9 mouse cellular contexts compared by ENCODE assay signal in the genomic region with DNA sequence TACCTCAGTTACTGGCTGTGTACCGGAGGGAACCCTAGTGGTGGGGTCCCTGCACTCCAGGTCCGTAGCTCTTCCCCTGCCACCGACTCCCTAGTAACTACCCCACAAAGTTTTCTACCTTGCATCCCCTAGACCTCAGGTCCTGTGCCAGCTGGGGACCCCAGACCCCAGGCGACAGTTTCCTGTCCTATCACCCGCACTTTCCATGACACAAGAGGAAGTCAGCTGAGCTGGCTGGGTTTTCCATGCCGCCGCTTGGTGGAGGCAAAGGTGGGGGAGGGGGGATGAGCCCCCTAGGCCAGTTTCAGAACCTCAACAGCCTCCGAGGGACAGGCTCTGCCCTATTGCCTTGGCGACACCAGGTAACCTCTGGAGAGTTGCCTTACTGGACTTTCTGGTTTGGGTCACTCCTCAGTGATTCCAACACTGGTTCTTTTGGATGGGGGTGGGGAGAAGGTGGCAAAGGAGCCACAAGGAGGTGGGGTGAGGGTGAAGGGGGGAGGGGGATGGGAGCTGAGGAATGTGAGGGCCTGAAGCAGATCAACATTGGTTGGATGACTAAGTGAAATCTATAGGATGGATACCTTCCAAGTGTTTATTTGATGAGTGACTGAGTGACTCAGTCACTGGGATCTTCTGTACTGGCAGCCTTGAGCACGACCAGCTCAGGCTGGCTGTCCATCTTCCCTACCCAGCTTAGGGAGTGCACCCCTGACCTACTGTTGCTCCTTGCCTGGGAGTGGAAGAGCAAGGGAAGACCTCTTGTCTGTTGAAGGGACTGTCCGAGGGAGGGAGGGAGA. TPM values are rescaled to one million over a fixed set of nuclear protein-coding genes. Genes with fewer than 3 reads are reported as not detected.
A peak's percentile ranks its signal among the peaks of the same experiment; 100 is the strongest.
DNase-seq lines count a peak whose midpoint lies in the region; ATAC-seq and TF ChIP-seq lines count a peak whose summit lies in the region.
"Had no signal": no experiment of that assay in that cellular context is flagged by ENCODE, and none has a peak within 500 bp of the region (broad histone marks: within the 10 kb centered on the region; RNA-seq: fewer than 3 reads in every experiment).

No protein-coding gene starts in this region.

- TF ChIP-seq CTCF in intestine, postnatal 0 days (IDR thresholded peaks at IDR 0.05; ENCODE audit: low read depth), result no peak

- H3K4me1 ChIP-seq in liver, embryonic 12.5 days, result 0 out of 2 replicates have a peak, but pooled peaks cover 7% of the 10 kb centered on the region
- H3K4me1 ChIP-seq in intestine, postnatal 0 days (replicated peaks; ENCODE audit: control insufficient read depth, insufficient read depth, low read length), result no peaks in the 10 kb centered on the region

- H3K4me2 ChIP-seq in liver, embryonic 12.5 days, result no peak overlapping the region
- H3K4me2 ChIP-seq in intestine, postnatal 0 days (replicated peaks; ENCODE audit: low read depth), result no peak overlapping the region

- no peaks in the 10 kb centered on the region for H3K36me3 ChIP-seq in liver, embryonic 12.5 days
- H3K36me3 ChIP-seq in intestine, postnatal 0 days (ENCODE audit: control insufficient read depth, insufficient read depth), result no peaks in the 10 kb centered on the region

- H3K27ac ChIP-seq in liver, embryonic 12.5 days, result no peak overlapping the region
- H3K27ac ChIP-seq in intestine, postnatal 0 days (ENCODE audit: low read depth, low read length), result no peak overlapping the region

- 15% methylated on average over 11 of the region's 11 CpGs for WGBS in liver, embryonic 12.5 days (ENCODE audit: insufficient replicate concordance)
- WGBS in intestine, postnatal 0 days, result 27% methylated on average over 11 of the region's 11 CpGs

- H3K9ac ChIP-seq in liver, embryonic 12.5 days, result no peak overlapping the region
- H3K9ac ChIP-seq in intestine, postnatal 0 days (ENCODE audit: low read depth, low read length), result no peak overlapping the region

- peak; percentile 13 for DNase-seq in liver
- DNase-seq in kidney, postnatal 14 days, result peak; percentile 55
- peak; percentile 85 for DNase-seq in thymus, postnatal 0 days (ENCODE audit: low spot score)
- DNase-seq: gastrocnemius, postnatal 14 days had no signal

- no peak overlapping the region for H3K4me3 ChIP-seq in liver, embryonic 12.5 days
- H3K4me3 ChIP-seq in intestine, postnatal 0 days (ENCODE audit: low read depth, low read length), result no peak overlapping the region

- ATAC-seq in liver, embryonic 12.5 days, result no peak
- ATAC-seq in activated CD4-positive, CD25-positive, alpha-beta regulatory T cell, adult 4 months, result peak; percentile 30
- ATAC-seq in erythroid progenitor cell, adult 5-6 weeks (replicated peaks; ENCODE audit: low FRiP score, poor library complexity, severe bottlenecking), result no peak
- ATAC-seq in intestine, postnatal 0 days, result no peak
- no peak for ATAC-seq in erythroblast, adult 5-6 weeks (replicated peaks; ENCODE audit: low FRiP score, poor library complexity, severe bottlenecking)

- no peaks in the 10 kb centered on the region for H3K27me3 ChIP-seq in liver, embryonic 12.5 days (replicated peaks)
- no peaks in the 10 kb centered on the region for H3K27me3 ChIP-seq in intestine, postnatal 0 days (replicated peaks; ENCODE audit: control insufficient read depth, insufficient read depth, low read length)

- H3K9me3 ChIP-seq in liver, embryonic 12.5 days (replicated peaks), result no peaks in the 10 kb centered on the region
- H3K9me3 ChIP-seq in intestine, postnatal 0 days (ENCODE audit: control insufficient read depth), result no peaks in the 10 kb centered on the region

RNA-seq across cellular contexts. Expression of a gene that starts 2.0 kb away (rescaled TPM):
- 0.24 TPM in 1 of 2 replicates, not detected in the other for polyA plus RNA-seq in liver, embryonic 12.5 days (2016; fragmentation: Nextera tagmentation; extraction: Ambion mirVana)
- 100 to 1,000 TPM; 406 to 482 TPM for polyA plus RNA-seq in activated CD4-positive, CD25-positive, alpha-beta regulatory T cell, adult 4 months (2017; shearing (Covaris generic))
- polyA plus RNA-seq in thymus, postnatal 0 days (2015; fragmentation: Nextera tagmentation; extraction: Ambion mirVana), result 116 and 132 TPM in 2 replicates
- 2.5 and 2.9 TPM in 2 replicates for total RNA-seq in erythroid progenitor cell, adult 5-6 weeks (2015; ENCODE audit: low replicate concordance)
- 0.26 TPM in 1 of 2 replicates, not detected in the other for total RNA-seq in erythroid progenitor cell, adult 5-6 weeks (2017; ENCODE audit: low replicate concordance)
- polyA plus RNA-seq in intestine, postnatal 0 days (2015; fragmentation: Nextera tagmentation; extraction: Ambion mirVana), result 0.12 and 0.18 TPM in 2 replicates
- not detected in 2 replicates for total RNA-seq in erythroblast, adult 5-6 weeks (2015; ENCODE audit: low replicate concordance)
- 0.17 TPM in 1 of 2 replicates, not detected in the other for total RNA-seq in erythroblast, adult 5-6 weeks (2017; ENCODE audit: low replicate concordance)
- total RNA-seq: gastrocnemius, postnatal 14 days had no signal

RNA-seq across cellular contexts. Expression of a gene that starts 52.3 kb away (rescaled TPM):
- polyA plus RNA-seq in liver, embryonic 12.5 days (2016; fragmentation: Nextera tagmentation; extraction: Ambion mirVana), result 14.5 and 14.8 TPM in 2 replicates
- polyA plus RNA-seq in activated CD4-positive, CD25-positive, alpha-beta regulatory T cell, adult 4 months (2017; shearing (Covaris generic)), result 10 to 100 TPM; 11.1 to 13.2 TPM
- polyA plus RNA-seq in thymus, postnatal 0 days (2015; fragmentation: Nextera tagmentation; extraction: Ambion mirVana), result 14.6 and 19.3 TPM in 2 replicates
- total RNA-seq in erythroid progenitor cell, adult 5-6 weeks (2015; ENCODE audit: low replicate concordance), result 10.8 and 26.0 TPM in 2 replicates
- 3.3 and 6.0 TPM in 2 replicates for total RNA-seq in erythroid progenitor cell, adult 5-6 weeks (2017; ENCODE audit: low replicate concordance)
- polyA plus RNA-seq in intestine, postnatal 0 days (2015; fragmentation: Nextera tagmentation; extraction: Ambion mirVana), result 31.3 and 32.2 TPM in 2 replicates
- 7.9 and 8.6 TPM in 2 replicates for total RNA-seq in erythroblast, adult 5-6 weeks (2015; ENCODE audit: low replicate concordance)
- 2.9 and 4.7 TPM in 2 replicates for total RNA-seq in erythroblast, adult 5-6 weeks (2017; ENCODE audit: low replicate concordance)

Comparison
In these comparisons a context has a peak if more than half of its experiments do, and no peak if none do; other contexts are left out.
1. DNase-seq: peak in every context shown above with its lines; median percentile 85 in thymus, postnatal 0 days; 55 in kidney, postnatal 14 days; 13 in liver.
2. RNA of a gene that starts 2.0 kb away (polyA plus RNA-seq): 406 to 482 TPM in activated CD4-positive, CD25-positive, alpha-beta regulatory T cell, adult 4 months and 116 to 132 TPM in thymus, postnatal 0 days; 0.12 to 0.18 TPM in intestine, postnatal 0 days and 0.24 TPM in liver, embryonic 12.5 days; every median in the first group is over 10 times any median in the second.